Comparison of ENCODE assay signal across 14 mouse cellular contexts in genomic region chr17:83115146-83115545, GRCm38 (mm10).
DNase-seq lines count a peak whose midpoint lies in the region; ATAC-seq lines count a peak whose summit lies in the region.
"Had no signal": no experiment of that assay in that cellular context is flagged by ENCODE, and none has a peak within 500 bp of the region (broad histone marks: within the 10 kb centered on the region; RNA-seq: fewer than 3 reads in every experiment).

No protein-coding gene starts in this region.

- ATAC-seq in kidney, embryonic 15.5 days (replicated peaks; ENCODE audit: low FRiP score) = no peak
- ATAC-seq in embryonic facial prominence, embryonic 12.5 days (ENCODE audit: insufficient number of reproducible peaks, insufficient read depth, low FRiP score, low TSS enrichment) = no peak
- ATAC-seq in limb, embryonic 15.5 days (ENCODE audit: insufficient number of reproducible peaks, low FRiP score, low TSS enrichment, low read depth) = no peak
- ATAC-seq: forebrain, embryonic 14.5 days; liver, embryonic 12.5 days had no signal

- peaks cover 32% of the 10 kb centered on the region for H3K4me1 ChIP-seq in kidney, embryonic 15.5 days
- H3K4me1 ChIP-seq in embryonic facial prominence, embryonic 12.5 days = peaks cover 38% of the 10 kb centered on the region; the same call in 1 of the 2 replicates
- peaks cover 17% of the 10 kb centered on the region for H3K4me1 ChIP-seq in limb, embryonic 15.5 days

- 33% methylated on average over 4 of the region's 4 CpGs for WGBS in kidney, embryonic 15.5 days
- WGBS in embryonic facial prominence, embryonic 12.5 days = 70% methylated on average over 4 of the region's 4 CpGs
- 77% methylated on average over 4 of the region's 4 CpGs for WGBS in limb, embryonic 15.5 days

- no peaks in the 10 kb centered on the region for H3K9me3 ChIP-seq in kidney, embryonic 15.5 days (replicated peaks)
- no peaks in the 10 kb centered on the region for H3K9me3 ChIP-seq in embryonic facial prominence, embryonic 12.5 days
- no peaks in the 10 kb centered on the region for H3K9me3 ChIP-seq in limb, embryonic 15.5 days
- H3K9me3 ChIP-seq: liver, embryonic 12.5 days; neural tube, embryonic 15.5 days had no signal

- H3K4me3 ChIP-seq in kidney, embryonic 15.5 days (replicated peaks) = no peak overlapping the region
- H3K4me3 ChIP-seq in embryonic facial prominence, embryonic 12.5 days = no peak overlapping the region
- H3K4me3 ChIP-seq in limb, embryonic 15.5 days = no peak overlapping the region
- H3K4me3 ChIP-seq: liver, embryonic 12.5 days; neural tube, embryonic 15.5 days had no signal

- no peaks in the 10 kb centered on the region for H3K36me3 ChIP-seq in kidney, embryonic 15.5 days
- no peaks in the 10 kb centered on the region for H3K36me3 ChIP-seq in embryonic facial prominence, embryonic 12.5 days
- H3K36me3 ChIP-seq in limb, embryonic 15.5 days = no peaks in the 10 kb centered on the region
- H3K36me3 ChIP-seq: liver, embryonic 12.5 days; neural tube, embryonic 15.5 days had no signal

- peak overlapping the region; percentile 56; the same call in 1 of the 2 replicates for H3K27ac ChIP-seq in kidney, embryonic 15.5 days
- H3K27ac ChIP-seq in embryonic facial prominence, embryonic 12.5 days = peak overlapping the region; percentile 60; the same call in 1 of the 2 replicates
- H3K27ac ChIP-seq in limb, embryonic 15.5 days = peak overlapping the region; percentile 43; the same call in 1 of the 2 replicates
- H3K27ac ChIP-seq: liver, embryonic 12.5 days; neural tube, embryonic 15.5 days had no signal

- no peak overlapping the region for H3K9ac ChIP-seq in kidney, embryonic 15.5 days
- no peak overlapping the region; the same call in 1 of the 2 replicates for H3K9ac ChIP-seq in embryonic facial prominence, embryonic 12.5 days
- H3K9ac ChIP-seq in limb, embryonic 15.5 days = no peak overlapping the region
- H3K9ac ChIP-seq: liver, embryonic 12.5 days; neural tube, embryonic 15.5 days had no signal

- no peaks in the 10 kb centered on the region for H3K27me3 ChIP-seq in kidney, embryonic 15.5 days
- H3K27me3 ChIP-seq in embryonic facial prominence, embryonic 12.5 days = no peaks in the 10 kb centered on the region
- peaks cover 7% of the 10 kb centered on the region; the same call in 1 of the 2 replicates for H3K27me3 ChIP-seq in limb, embryonic 15.5 days
- H3K27me3 ChIP-seq: liver, embryonic 12.5 days; neural tube, embryonic 15.5 days had no signal

- intact Hi-C loops in left cerebral cortex, postnatal 25 days (cut with DNase I) = no loop called here

- peak; percentile 13 for DNase-seq in cerebellum, adult 11 months
- no peak for DNase-seq in cerebellum, postnatal 4 days (ENCODE audit: low spot score in 2 of 2)
- DNase-seq in kidney, postnatal 10 days = no peak
- DNase-seq in left cerebral cortex, postnatal 25 days (ENCODE audit: low spot score in 2 of 2) = no peak
- no peak for DNase-seq in lung, postnatal 14 days
- DNase-seq: adrenal gland, postnatal 10 days; spleen, adult 18-20 months; thymus, postnatal 25 days had no signal

- H3K4me2 ChIP-seq in kidney, embryonic 15.5 days = no peak overlapping the region
- H3K4me2 ChIP-seq in embryonic facial prominence, embryonic 12.5 days (replicated peaks) = peak overlapping the region; percentile 13; the same call in 1 of the 2 replicates
- H3K4me2 ChIP-seq in limb, embryonic 15.5 days = no peak overlapping the region
- H3K4me2 ChIP-seq: liver, embryonic 12.5 days; neural tube, embryonic 15.5 days had no signal
